Mouse (Mus musculus): ENCODE data around the gene Scnn1g. TPM values are rescaled to one million over a fixed set of nuclear protein-coding genes. Genes with fewer than 3 reads are reported as not detected.

Scnn1g gene
- total and polyA plus RNA-seq, 3 experiments: not detected

DNA sequence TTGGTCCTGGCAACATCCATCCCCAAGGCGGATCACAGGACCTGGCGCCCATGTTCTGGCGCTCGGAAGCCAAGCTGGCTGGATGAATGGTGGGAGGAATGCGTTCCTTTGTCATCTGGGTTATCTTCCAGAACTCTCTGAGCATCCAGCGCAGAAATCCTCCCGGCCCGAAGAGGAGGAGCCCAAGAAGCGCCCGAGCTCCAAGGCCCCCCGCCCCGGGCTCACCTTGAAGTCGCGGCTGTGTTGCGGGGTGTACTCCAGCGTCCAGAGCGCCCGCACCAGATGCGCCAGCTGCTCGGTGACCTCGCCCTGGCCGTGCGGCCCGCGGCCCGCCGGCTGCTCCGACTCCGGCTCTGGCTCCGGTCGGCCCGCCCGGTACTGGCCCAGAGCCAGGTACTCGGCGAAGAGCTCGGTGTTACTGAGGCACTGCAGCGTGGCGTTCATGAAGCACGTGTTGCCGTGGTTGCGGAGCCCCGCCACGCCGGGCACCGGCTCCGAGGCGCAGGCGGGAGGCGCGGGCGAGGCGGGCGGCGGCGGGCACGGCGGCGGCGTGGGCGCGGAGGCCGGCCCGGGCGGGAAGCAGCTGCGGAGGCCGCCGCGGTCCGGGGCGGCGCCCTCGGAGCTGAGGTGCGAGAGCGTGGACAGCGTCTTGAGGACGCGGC, 27.7 kb upstream of the Scnn1g start:
- Histone ChIP-seq H3K36me3 (ENCODE audit: control insufficient read depth in 1 of 2, insufficient read depth in 2 of 2, low read length in 2 of 2) (peaks cover 3 to 39% of the 10 kb centered on the region in 2 experiments; a peak in 3 of 4 replicates), H3K4me3 (ENCODE audit: control insufficient read depth in 1 of 2, insufficient read depth in 1 of 2, low read depth in 2 of 2, low read length in 2 of 2) (peak overlapping the region; percentile 74 to 79), H3K9me3 (replicated peaks; ENCODE audit: insufficient read depth, low read length) (no peaks in the 10 kb centered on the region), H3K79me2 (ENCODE audit: control insufficient read depth, insufficient read depth, low read length, poor library complexity) (peaks cover 51% of the 10 kb centered on the region), H3K27ac (ENCODE audit: control insufficient read depth, low read depth, low read length) (no peak overlapping the region; the same call in 1 of the 2 replicates), H3K9ac (ENCODE audit: control insufficient read depth, low read depth, low read length, poor library complexity, severe bottlenecking) (peak overlapping the region; percentile 92), H3K27me3 (ENCODE audit: control insufficient read depth in 1 of 2, insufficient read depth in 2 of 2, low read length in 2 of 2) (peaks cover 0 to 4% of the 10 kb centered on the region in 2 experiments; a peak in 1 of 4 replicates), H3K4me1 (ENCODE audit: control insufficient read depth in 1 of 2, insufficient read depth in 2 of 2, low read length in 2 of 2) (peaks cover 8 to 30% of the 10 kb centered on the region in 2 experiments)
- TF ChIP-seq MAX (IDR thresholded peaks at IDR 0.05; ENCODE audit: low read length) (peak; percentile 73), MYB (IDR thresholded peaks at IDR 0.05; ENCODE audit: low read depth, low read length) (no peak), RAD21 (IDR thresholded peaks at IDR 0.05; ENCODE audit: low read depth, low read length) (no peak), UBTF (IDR thresholded peaks at IDR 0.05; ENCODE audit: borderline replicate concordance, insufficient read depth, low read depth, low read length) (no peak; the same call in 1 of the 2 replicates), MXI1 (IDR thresholded peaks at IDR 0.05; ENCODE audit: low read depth, low read length) (peak; percentile 37; the same call in 1 of the 2 replicates), CHD1 (IDR thresholded peaks at IDR 0.05; ENCODE audit: low read depth, low read length) (no peak), ETS1 (IDR thresholded peaks at IDR 0.05; ENCODE audit: low read depth, low read length) (no peak)
- DNase-seq (ENCODE audit: low read depth, low spot score): peak; percentile 57

- Histone ChIP-seq H3K4me1 (ENCODE audit: control insufficient read depth in 1 of 2, insufficient read depth in 2 of 2, low read length in 2 of 2) (peaks cover 8 to 30% of the 10 kb centered on the region in 2 experiments), H3K27ac (ENCODE audit: control insufficient read depth, low read depth, low read length) (peak within 1 kb of the TSS; percentile 36)
- DNase-seq (ENCODE audit: low read depth, low spot score): peak; percentile 97
- no peak for TF ChIP-seq ZKSCAN1 (IDR thresholded peaks at IDR 0.05; ENCODE audit: low read depth, low read length)
- no peak for TF ChIP-seq EP300 (IDR thresholded peaks at IDR 0.05; ENCODE audit: low read depth in 1 of 2, low read length in 2 of 2)
- peak; percentile 41; the same call in 1 of the 2 replicates for TF ChIP-seq ZNF384 (IDR thresholded peaks at IDR 0.05; ENCODE audit: low read depth, low read length)
- 0 out of 2 replicates have a peak, but pooled peaks have one; percentile 6 for TF ChIP-seq UBTF (IDR thresholded peaks at IDR 0.05; ENCODE audit: borderline replicate concordance, insufficient read depth, low read depth, low read length)
- no peak for TF ChIP-seq POLR2AphosphoS5 (IDR thresholded peaks at IDR 0.05; ENCODE audit: borderline replicate concordance, low read depth, low read length)
- TF ChIP-seq JUND (IDR thresholded peaks at IDR 0.05; ENCODE audit: low read depth, low read length): no peak
- TF ChIP-seq TBP (IDR thresholded peaks at IDR 0.05; ENCODE audit: low read depth, low read length): peak; percentile 65; the same call in 1 of the 2 replicates
- TF ChIP-seq TCF12 (IDR thresholded peaks at IDR 0.05; ENCODE audit: low read depth, low read length): peak; percentile 48; the same call in 1 of the 2 replicates
- no peak for TF ChIP-seq MYB (IDR thresholded peaks at IDR 0.05; ENCODE audit: low read depth, low read length)
- no peak for TF ChIP-seq ZC3H11A (IDR thresholded peaks at IDR 0.05; ENCODE audit: low read depth, low read length)
- peak; percentile 87 for TF ChIP-seq SIN3A (IDR thresholded peaks at IDR 0.05; ENCODE audit: low read length)
- TF ChIP-seq RAD21 (IDR thresholded peaks at IDR 0.05; ENCODE audit: low read depth, low read length): no peak
- peak; percentile 80 for TF ChIP-seq NRF1 (IDR thresholded peaks at IDR 0.05; ENCODE audit: insufficient read depth, low read depth, low read length, poor library complexity, severe bottlenecking)
- TF ChIP-seq POLR2A (IDR thresholded peaks at IDR 0.05; ENCODE audit: control insufficient read depth in 1 of 2, insufficient read depth in 1 of 2, low read depth in 1 of 2, low read length in 2 of 2, poor library complexity in 1 of 2): peak; percentile 74 to 82
- TF ChIP-seq SMC3 (IDR thresholded peaks at IDR 0.05; ENCODE audit: low read depth, low read length): no peak
- peak; percentile 87 for TF ChIP-seq MXI1 (IDR thresholded peaks at IDR 0.05; ENCODE audit: low read depth, low read length)
- peak; percentile 95 for TF ChIP-seq KAT2A (conservative IDR thresholded peaks at IDR 0.05; ENCODE audit: low read depth, low read length)
- TF ChIP-seq USF1 (IDR thresholded peaks at IDR 0.05; ENCODE audit: low read depth, low read length): peak; percentile 99
- no peak for TF ChIP-seq GATA1 (IDR thresholded peaks at IDR 0.05; ENCODE audit: low read depth, low read length)
- TF ChIP-seq CHD1 (IDR thresholded peaks at IDR 0.05; ENCODE audit: low read depth, low read length): no peak
- TF ChIP-seq MEF2A (IDR thresholded peaks at IDR 0.05; ENCODE audit: extremely low read depth, insufficient replicate concordance, low read depth, low read length, poor library complexity, severe bottlenecking): no peak
- no peak for TF ChIP-seq CHD2 (IDR thresholded peaks at IDR 0.05; ENCODE audit: low read length)
- no peak for TF ChIP-seq ELF1 (IDR thresholded peaks at IDR 0.05; ENCODE audit: low read depth, low read length)
- peak; percentile 84; the same call in 1 of the 2 replicates for TF ChIP-seq MAZ (IDR thresholded peaks at IDR 0.05; ENCODE audit: low read depth, low read length)
- no peak for TF ChIP-seq ETS1 (IDR thresholded peaks at IDR 0.05; ENCODE audit: low read depth, low read length)
- peak; percentile 98 for TF ChIP-seq RCOR1 (IDR thresholded peaks at IDR 0.05; ENCODE audit: low read depth, low read length)
Measured at GRCm38 (mm10) chr7:121707073-121707667, 27.1 kb upstream of the Scnn1g start, which contains the start of gene Usp31. Gene Usp31 (minus strand): TSS chr7:121707253.

More at GRCm38 (mm10) chr7:121707073-121707667, 27.1 kb upstream of the Scnn1g start, which contains the start of gene Usp31:
- peaks cover 3 to 36% of the 10 kb centered on the region in 2 experiments; a peak in 3 of 4 replicates for H3K36me3 ChIP-seq (ENCODE audit: control insufficient read depth in 1 of 2, insufficient read depth in 2 of 2, low read length in 2 of 2)
- H3K9me3 ChIP-seq (replicated peaks; ENCODE audit: insufficient read depth, low read length): no peaks in the 10 kb centered on the region
- H3K79me2 ChIP-seq (ENCODE audit: control insufficient read depth, insufficient read depth, low read length, poor library complexity): peaks cover 45% of the 10 kb centered on the region
- peak within 1 kb of the TSS; percentile 74 to 79 for H3K4me3 ChIP-seq (ENCODE audit: control insufficient read depth in 1 of 2, insufficient read depth in 1 of 2, low read depth in 2 of 2, low read length in 2 of 2)
- peak within 1 kb of the TSS; percentile 92 for H3K9ac ChIP-seq (ENCODE audit: control insufficient read depth, low read depth, low read length, poor library complexity, severe bottlenecking)
- peaks cover 0 to 10% of the 10 kb centered on the region in 2 experiments; a peak in 2 of 4 replicates for H3K27me3 ChIP-seq (ENCODE audit: control insufficient read depth in 1 of 2, insufficient read depth in 2 of 2, low read length in 2 of 2)
